Mouse (Mus musculus): ENCODE measurements around the gene Gm6509.
"Not testable (repeated sequence)": the region's sequence is repeated elsewhere in the genome, so short reads cannot be mapped to it uniquely, and the experiment has no call there.

Gene Gm6509

DNA sequence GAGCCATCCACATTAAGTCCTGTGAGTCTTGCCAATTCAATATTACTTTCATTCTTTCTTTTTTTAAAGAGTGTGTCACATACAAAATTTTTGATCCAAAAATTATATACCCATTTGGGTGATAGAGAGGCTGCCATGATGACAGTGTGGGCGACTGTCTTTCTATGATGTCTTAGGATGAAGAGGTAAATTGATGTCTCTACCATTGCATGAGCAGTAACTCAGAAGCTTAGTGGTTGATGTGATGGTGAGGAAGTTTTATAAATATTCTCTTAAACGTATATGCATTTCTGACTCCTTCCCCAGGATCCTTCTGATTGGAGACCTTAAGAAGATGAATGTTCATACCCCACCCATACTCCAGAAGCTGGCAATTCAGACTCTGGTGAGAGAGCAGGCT is at the start of gene Gm6509:
Gm6509 (plus strand) TSS at position 301 of the 400 bp plus-strand sequence.
- DNase-seq = not testable (repeated sequence)

DNA sequence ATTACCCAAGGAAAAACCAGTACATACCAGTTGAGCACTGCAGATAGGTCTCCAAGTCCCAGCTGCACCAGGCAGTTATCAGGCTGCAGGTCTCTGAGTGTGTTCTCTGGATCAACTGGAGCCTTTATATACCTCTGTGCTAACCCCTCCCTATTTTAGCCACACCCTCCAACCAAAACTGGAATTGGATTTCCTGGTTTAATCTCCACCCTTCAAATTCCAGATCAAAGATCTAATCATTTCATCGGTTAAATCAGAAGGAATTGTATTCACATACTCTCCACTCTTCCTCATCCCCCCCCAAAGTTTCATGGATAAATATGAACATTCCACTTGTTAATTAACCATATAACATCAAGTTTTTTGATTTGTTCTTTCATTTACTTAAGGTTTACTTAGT is 7.5 kb upstream of the Gm6509 start, which contains the start of gene Gm3147:
Gm3147 (minus strand) TSS at position 101 of the 400 bp plus-strand sequence.
- DNase-seq = not testable (repeated sequence)

DNA sequence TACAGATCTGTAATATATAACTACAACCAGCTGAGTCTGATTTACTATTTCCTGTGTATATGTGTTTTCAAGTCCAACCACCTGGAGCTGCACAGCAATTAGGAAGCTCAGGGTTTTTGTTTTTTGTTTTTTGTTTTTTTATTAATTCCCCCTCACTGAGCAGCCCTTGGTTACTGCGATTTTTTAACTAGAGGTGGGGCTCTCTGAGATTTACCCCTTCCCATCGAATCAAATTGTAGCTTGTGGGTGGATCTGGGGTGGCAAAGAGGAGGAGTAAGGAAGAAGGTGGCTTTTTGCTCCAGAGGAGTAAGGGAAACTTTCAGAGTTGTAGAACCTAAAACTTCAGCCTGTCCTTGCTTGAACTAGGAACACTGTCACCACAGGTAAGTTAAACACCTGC is 24.3 kb downstream of the Gm6509 start, which contains the start of gene Gm6205:
Gm6205 (plus strand) TSS at position 301 of the 400 bp plus-strand sequence.
- DNase-seq = not testable (repeated sequence)
